8 mouse cellular contexts compared by ENCODE assay signal in the genomic region with DNA sequence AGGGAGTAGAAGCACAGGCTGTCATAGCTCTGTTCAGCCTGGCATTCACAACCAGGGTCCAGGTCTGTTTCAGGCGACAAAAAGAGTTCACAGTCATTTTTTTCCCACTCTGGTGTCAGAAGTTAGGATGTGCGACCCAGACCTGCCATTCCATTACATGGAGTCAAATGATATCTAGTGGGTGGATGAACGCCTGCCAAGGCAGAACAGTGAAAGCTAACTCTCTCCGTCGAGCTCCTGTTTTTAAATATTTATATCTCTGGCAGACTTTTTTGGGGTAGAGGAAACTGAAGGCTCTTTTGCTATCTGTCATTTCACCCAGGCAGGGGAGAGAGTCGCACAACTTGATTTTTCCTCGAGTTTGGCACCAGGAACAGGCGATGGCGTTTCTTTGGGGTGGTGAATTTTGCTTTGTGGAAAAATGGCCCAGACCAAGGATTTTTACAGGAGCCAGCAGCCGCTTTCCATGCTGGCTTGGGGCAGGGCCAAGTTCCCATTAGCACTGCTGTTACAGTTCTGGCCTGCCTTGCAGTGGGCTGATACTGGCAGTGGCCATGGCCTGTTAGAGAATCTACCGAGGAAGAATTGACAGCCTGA.
A peak's percentile ranks its signal among the peaks of the same experiment; 100 is the strongest.
DNase-seq lines count a peak whose midpoint lies in the region; ATAC-seq lines count a peak whose summit lies in the region.

No protein-coding gene starts in this region.

- no peaks in the 10 kb centered on the region for H3K9me3 ChIP-seq in hindbrain, embryonic 13.5 days
- H3K9me3 ChIP-seq in lung, embryonic 16.5 days (ENCODE audit: control insufficient read depth, low read length): no peaks in the 10 kb centered on the region
- H3K9me3 ChIP-seq in stomach, embryonic 16.5 days (replicated peaks; ENCODE audit: control insufficient read depth, low read length): no peaks in the 10 kb centered on the region

- H3K27ac ChIP-seq in hindbrain, embryonic 13.5 days: peak overlapping the region; percentile 56
- H3K27ac ChIP-seq in lung, embryonic 16.5 days (ENCODE audit: low read length): peak overlapping the region; percentile 17
- H3K27ac ChIP-seq in stomach, embryonic 16.5 days (ENCODE audit: low read length): peak overlapping the region; percentile 3; the same call in 1 of the 2 replicates

- no peaks in the 10 kb centered on the region for H3K36me3 ChIP-seq in hindbrain, embryonic 13.5 days
- no peaks in the 10 kb centered on the region for H3K36me3 ChIP-seq in lung, embryonic 16.5 days (ENCODE audit: control insufficient read depth, insufficient read depth, low read length)
- no peaks in the 10 kb centered on the region for H3K36me3 ChIP-seq in stomach, embryonic 16.5 days (ENCODE audit: control insufficient read depth, insufficient read depth, low read length)

- H3K4me3 ChIP-seq in hindbrain, embryonic 13.5 days: no peak overlapping the region
- H3K4me3 ChIP-seq in lung, embryonic 16.5 days (ENCODE audit: low read length): no peak overlapping the region
- H3K4me3 ChIP-seq in stomach, embryonic 16.5 days (replicated peaks; ENCODE audit: low read length): no peak overlapping the region

- H3K9ac ChIP-seq in hindbrain, embryonic 13.5 days: no peak overlapping the region
- no peak overlapping the region for H3K9ac ChIP-seq in lung, embryonic 16.5 days (ENCODE audit: low read length)
- no peak overlapping the region for H3K9ac ChIP-seq in stomach, embryonic 16.5 days (ENCODE audit: low read length)

- H3K4me2 ChIP-seq in hindbrain, embryonic 13.5 days: no peak overlapping the region
- peak overlapping the region; percentile 32; the same call in 1 of the 2 replicates for H3K4me2 ChIP-seq in lung, embryonic 16.5 days (ENCODE audit: low read depth, low read length)
- H3K4me2 ChIP-seq in stomach, embryonic 16.5 days (ENCODE audit: low read depth, low read length): 0 out of 2 replicates have a peak overlapping the region, but pooled peaks have one; percentile 11

- no peaks in the 10 kb centered on the region for H3K27me3 ChIP-seq in hindbrain, embryonic 13.5 days
- H3K27me3 ChIP-seq in lung, embryonic 16.5 days (ENCODE audit: control insufficient read depth, insufficient read depth, low read depth, low read length): no peaks in the 10 kb centered on the region
- H3K27me3 ChIP-seq in stomach, embryonic 16.5 days (ENCODE audit: control insufficient read depth, insufficient read depth, low read length): no peaks in the 10 kb centered on the region

- H3K4me1 ChIP-seq in hindbrain, embryonic 13.5 days (replicated peaks): peaks cover 38% of the 10 kb centered on the region
- H3K4me1 ChIP-seq in lung, embryonic 16.5 days (replicated peaks; ENCODE audit: control insufficient read depth, insufficient read depth, low read length): peaks cover 30% of the 10 kb centered on the region; the same call in 1 of the 2 replicates
- H3K4me1 ChIP-seq in stomach, embryonic 16.5 days (ENCODE audit: control insufficient read depth, insufficient read depth, low read length): peaks cover 2% of the 10 kb centered on the region; the same call in 1 of the 2 replicates

- peak; percentile 35 for DNase-seq in adrenal gland, postnatal 14 days
- no peak for DNase-seq in adrenal gland, adult 18-20 months (ENCODE audit: low spot score in 2 of 2)
- DNase-seq in frontal cortex, postnatal 36 days (ENCODE audit: low spot score in 2 of 2): peak; percentile 54 to 62

- WGBS in hindbrain, embryonic 13.5 days: 70% methylated on average over 11 of the region's 11 CpGs
- WGBS in lung, embryonic 16.5 days: 40% methylated on average over 11 of the region's 11 CpGs
- WGBS in stomach, embryonic 16.5 days: 35% methylated on average over 11 of the region's 11 CpGs

- ATAC-seq in cerebellum, adult (ENCODE audit: insufficient number of reproducible peaks, low FRiP score, low TSS enrichment): peak; percentile 66
- ATAC-seq in hindbrain, embryonic 13.5 days (ENCODE audit: low FRiP score): peak; percentile 75
- ATAC-seq in lung, embryonic 16.5 days (ENCODE audit: low read depth): peak; percentile 89
- no peak for ATAC-seq in stomach, embryonic 16.5 days (ENCODE audit: insufficient read depth, low FRiP score)
- no peak for ATAC-seq in erythroid progenitor cell, adult 5-6 weeks (replicated peaks; ENCODE audit: low FRiP score, poor library complexity, severe bottlenecking)

Comparison
In these comparisons a context has a peak if more than half of its experiments do, and no peak if none do; other contexts are left out.
1. DNase-seq: peak in adrenal gland, postnatal 14 days (single experiment) and frontal cortex, postnatal 36 days (2 of 2); none in adrenal gland, adult 18-20 months (0 of 2).
2. ATAC-seq: peak in cerebellum, adult (single experiment), hindbrain, embryonic 13.5 days (single experiment) and lung, embryonic 16.5 days (single experiment); none in stomach, embryonic 16.5 days (single experiment) and erythroid progenitor cell, adult 5-6 weeks (single experiment).
3. H3K27ac ChIP-seq: peak in every context shown above with its lines; median percentile 56 in hindbrain, embryonic 13.5 days; 17 in lung, embryonic 16.5 days; 3 in stomach, embryonic 16.5 days.